Mouse (Mus musculus): ENCODE measurements at regions not wholly inside any gene's neighbourhood (a gene's known extent, or its start where the extent isn't known, plus 50 kb on each side); places are given as distances from the start of the nearest gene placed in this dataset.

- no peak for DNase-seq (ENCODE audit: low spot score in 2 of 2)
Observed at GRCm38 (mm10) chr10:10628236-10628717, 52.9 kb upstream of the Gm10944 start.

- DNase-seq (ENCODE audit: low spot score in 2 of 2), result peak; percentile 22 to 23
Observed at GRCm38 (mm10) chr10:10614976-10615762, 57.1 kb upstream of the Rab32 start.

- DNase-seq (ENCODE audit: low spot score in 2 of 2), result peak in 1 of 2 experiments; percentile 23
Observed at GRCm38 (mm10) chr10:10610561-10611345, 52.7 kb upstream of the Rab32 start.

- no peak for DNase-seq (ENCODE audit: low spot score in 2 of 2)
Observed at GRCm38 (mm10) chr10:10608626-10609168, 50.6 kb upstream of the Rab32 start.
